Mouse (Mus musculus) monocyte, adult 2 months (primary cell): ENCODE results near the gene 4930579F01Rik.
A peak's percentile ranks its signal among the peaks of the same experiment; 100 is the strongest.

ENCODE experiments used
- DNase-seq, 2 experiments: peaks; one replicate each; pipeline ENCODE4 v3.0.0; 2022; ENCODE audit warnings: low spot score in 2 of 2, low read depth in 1 of 2

The 4930579F01Rik gene

DNA sequence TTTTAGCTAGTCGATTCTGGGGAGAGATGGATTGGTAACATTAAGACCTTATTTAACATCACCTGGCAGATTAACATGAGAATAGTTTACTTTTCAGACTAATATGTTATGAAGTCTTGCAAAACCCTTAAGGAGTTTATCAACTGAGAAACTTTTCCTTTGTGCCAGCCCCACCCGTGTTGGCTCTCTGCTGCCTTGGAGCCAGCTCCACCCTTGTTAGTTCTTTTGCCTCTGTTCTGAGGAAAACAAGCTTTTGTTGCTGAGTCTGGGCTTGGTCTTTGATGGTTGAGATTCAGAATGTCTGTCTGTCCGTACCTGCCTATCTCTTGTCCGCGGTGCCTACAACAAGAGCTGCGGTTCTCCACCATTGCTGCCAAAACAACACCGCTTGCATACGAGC lies 22.5 kb upstream of the 4930579F01Rik start:
- DNase-seq = no peak

DNA sequence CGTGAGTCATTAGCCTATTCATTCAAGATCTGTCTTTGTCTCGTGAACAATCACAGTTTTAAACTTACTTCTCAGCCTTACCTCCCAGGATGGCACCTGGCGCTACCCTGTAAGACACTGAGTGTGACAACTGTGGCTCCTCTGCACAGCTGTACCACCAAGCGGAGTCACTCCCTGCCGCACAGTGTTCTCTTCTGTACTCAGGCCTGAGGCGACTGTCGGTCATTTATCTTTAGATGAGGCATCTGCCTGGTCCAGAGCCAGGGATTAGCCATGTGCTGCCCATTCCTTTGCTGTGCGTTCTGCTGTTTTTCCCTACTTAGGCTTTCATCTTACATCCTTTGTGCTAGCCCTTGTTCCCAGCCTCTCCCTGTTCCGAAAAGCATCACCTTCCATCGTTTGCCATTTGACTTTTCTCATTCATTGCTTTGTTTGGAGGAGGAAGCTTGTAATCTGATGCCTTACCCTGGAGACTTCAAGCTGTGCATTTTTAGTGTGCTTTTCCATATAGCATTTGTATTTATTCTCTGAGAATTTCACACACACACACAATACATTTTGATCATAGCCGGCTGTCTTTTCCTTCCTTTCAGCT lies 21.9 kb upstream of the 4930579F01Rik start:
- DNase-seq = no peak

GRCm38 (mm10) chr3:138212431-138212951 lies 18.9 kb upstream of the 4930579F01Rik start:
- no peak for DNase-seq

GRCm38 (mm10) chr3:138210432-138211075 lies 16.9 kb upstream of the 4930579F01Rik start:
- DNase-seq = no peak

GRCm38 (mm10) chr3:138208821-138209220 lies 15.2 kb upstream of the 4930579F01Rik start:
- DNase-seq = no peak

DNA sequence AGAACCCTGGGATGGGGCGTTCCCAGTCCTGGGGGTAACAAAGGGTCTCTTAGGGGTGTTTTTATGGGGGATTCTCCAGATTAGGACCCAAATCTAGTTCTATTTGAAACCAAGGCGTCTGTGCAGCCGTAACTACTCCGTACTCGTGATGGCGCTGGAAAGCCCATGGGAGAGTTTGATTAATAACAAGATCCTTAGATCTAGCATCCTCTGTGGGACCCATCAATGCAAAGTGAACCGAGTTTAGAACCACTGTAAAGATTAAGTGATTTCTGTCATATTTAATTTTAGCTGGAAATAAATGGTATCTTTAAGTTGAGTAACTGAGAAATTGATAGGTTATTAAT lies 5.1 kb upstream of the 4930579F01Rik start:
- DNase-seq = no peak

GRCm38 (mm10) chr3:138197973-138198721 lies 4.5 kb upstream of the 4930579F01Rik start:
- peak; percentile 23 to 54 for DNase-seq

DNA sequence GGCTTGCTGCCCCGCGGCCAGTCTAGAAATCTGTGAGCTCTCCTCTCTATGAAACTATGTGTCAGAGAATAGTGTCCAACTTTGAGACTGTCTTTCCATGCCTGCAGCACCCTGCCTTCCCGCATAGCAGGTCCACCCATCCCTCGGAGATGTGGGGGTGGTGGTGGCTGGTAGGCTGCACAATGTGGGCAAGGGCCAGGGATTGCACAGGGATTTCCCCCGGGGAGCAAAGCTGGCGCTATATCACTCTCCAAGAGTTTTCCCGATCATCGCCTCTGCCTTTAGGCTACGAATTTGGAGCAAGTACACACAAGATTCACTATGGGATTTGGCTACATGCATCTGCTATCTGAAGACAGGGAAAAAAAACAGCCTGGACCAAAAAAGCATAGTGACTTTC lies 3.9 kb upstream of the 4930579F01Rik start:
- no peak for DNase-seq

DNA sequence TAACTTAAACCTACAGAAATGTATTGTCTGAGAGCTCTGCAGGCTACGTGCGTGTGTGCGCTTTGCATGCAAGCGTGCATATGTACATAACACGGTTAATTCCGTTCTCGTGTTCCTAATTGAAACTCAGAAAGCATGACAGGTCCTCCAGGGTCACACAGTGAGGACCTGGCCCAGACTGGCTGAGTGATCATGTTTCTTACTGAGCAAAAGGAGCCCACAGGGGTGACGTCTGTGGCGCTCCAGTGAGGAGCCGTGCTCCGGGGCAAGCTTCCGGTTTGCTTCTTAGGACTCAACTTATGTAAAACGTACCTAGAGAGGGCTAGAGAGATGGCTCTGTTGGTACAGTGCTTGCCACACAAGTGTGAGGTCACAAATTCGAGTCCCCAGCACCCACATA lies 3.5 kb upstream of the 4930579F01Rik start:
- DNase-seq = no peak

DNA sequence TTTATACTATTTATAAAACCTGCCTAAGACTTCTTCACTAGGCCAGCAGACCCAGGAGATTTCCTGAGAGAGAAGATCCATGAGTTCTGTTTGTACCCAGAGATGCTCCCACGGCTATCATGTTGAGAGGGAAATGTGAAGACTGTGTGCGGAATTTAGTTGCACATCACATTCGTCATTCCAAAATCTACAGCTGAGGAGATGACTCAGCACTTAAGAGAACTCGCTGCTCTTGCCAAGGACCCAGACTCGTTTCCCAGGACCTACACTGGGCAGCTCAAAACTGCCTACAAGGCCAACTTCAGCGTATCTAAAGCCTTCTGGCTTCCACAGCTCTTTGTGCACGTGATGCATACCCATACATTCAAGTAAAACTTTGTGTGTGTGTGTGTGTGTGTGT lies 1.4 kb downstream of the 4930579F01Rik start:
- DNase-seq = no peak

DNA sequence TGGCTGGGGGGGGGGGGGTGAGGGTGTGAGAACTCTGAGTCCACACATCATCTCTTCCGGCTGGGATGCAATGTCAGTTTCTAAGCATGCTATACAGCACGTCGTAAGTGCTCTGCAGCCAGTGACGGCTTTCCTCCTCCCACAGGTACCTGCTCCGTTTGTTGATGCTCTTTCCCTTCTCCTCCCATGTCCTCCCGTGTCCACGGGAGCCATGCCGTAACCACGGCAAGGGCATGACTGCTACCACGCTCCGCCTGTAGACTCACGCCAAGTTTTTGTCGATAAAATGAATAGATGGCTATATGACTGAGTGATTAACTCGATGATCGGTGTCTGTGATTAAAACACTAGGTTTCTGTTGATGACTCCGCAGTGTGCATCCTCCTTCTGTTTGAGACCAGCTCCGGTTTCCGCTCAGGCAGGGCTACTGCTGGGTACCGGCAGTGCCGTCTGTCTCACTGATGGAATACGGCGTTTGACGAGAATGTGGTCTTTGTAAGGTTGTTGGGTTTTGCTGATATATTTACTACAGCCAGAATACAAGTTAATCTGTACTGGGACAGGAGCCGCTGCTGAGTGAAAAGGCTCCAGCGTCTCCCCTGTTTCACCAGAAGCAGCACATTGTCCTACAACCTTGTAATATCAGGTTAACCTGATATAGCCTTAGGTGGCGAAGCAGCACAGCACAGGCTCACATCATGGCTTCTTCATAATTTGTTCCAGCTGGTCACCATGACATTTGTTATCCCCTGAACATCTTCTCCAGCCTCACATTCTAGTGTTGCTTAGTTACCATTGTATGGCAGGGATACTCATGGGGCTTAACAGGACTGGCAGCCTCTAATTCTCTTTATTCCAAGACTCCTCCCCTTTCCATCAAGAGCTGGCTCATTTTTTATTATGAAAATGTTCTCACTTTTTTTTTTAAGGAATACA lies 7.4 kb downstream of the 4930579F01Rik start:
- no peak for DNase-seq

GRCm38 (mm10) chr3:138185290-138185689 lies 8.3 kb downstream of the 4930579F01Rik start:
- DNase-seq = no peak

DNA sequence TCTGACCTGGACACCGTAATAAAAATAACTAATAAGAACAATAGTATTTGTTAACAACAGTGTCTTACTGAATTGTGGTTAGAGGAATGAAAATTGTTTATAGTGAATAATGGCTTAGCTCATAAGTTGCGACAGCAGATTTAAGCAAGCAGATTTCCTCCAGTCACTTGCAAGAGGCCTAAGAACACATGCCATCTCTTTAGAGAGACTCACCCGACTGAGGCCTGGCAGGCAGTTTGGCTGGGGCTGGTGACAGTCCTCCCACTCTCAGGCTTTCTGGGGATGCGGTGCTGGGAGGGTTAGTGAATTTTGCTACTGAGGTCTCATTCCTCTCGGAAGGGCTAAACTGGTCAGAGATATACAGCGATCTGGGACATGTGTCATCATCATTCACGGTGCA lies 10.3 kb downstream of the 4930579F01Rik start:
- DNase-seq = no peak

GRCm38 (mm10) chr3:138182019-138182418 lies 11.6 kb downstream of the 4930579F01Rik start:
- no peak for DNase-seq

DNA sequence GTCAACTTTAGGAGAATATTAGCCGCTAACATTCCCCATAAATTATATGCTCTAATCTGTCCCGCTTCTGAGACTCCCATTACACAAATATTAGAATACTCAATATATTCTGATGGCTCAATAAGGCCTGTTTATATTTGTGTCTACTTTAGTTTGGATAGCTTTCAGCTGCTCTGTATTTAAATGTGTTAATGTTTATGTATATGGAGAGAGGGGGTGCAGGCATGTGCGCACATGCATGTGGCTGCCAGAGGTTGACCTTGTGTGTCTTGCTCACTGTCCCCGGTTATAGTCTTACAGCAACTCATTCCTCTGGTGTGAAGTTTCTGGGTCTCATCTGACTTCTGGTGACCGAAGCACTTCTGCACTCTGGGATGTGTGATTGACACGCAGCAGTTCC lies 18.1 kb downstream of the 4930579F01Rik start:
- no peak for DNase-seq

- no peak for DNase-seq
Observed at GRCm38 (mm10) chr3:138173291-138173690, 20.3 kb downstream of the 4930579F01Rik start.

DNA sequence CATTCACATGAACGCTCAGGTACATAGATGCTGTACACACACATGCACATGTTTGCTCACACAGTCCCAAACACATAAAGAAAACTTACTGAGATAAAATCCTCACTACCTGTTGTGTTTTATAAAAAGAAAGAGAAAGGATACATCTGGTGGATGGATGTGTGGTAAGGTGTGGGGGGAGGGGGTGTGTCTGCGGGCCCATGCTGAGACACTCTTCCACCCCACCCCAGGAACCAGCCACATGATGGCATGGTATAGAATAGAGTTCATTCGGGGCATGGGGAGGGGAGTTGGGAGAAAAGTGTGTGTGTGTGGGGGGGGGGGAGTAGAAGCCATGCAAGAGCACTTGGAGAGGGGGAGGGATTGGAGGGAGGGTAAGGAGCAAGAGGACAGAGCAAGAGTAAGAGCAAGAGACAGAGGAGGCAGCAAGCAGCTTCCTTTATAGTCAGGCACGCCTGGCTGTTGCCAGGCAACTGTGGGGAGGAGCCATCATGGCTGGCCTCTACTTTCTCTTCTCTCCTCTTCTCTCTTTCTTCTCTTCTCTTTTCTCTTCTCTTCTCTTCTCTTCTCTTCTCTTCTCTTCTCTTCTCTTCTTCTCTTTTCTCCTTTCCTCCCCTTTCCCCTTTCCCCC lies 31.0 kb downstream of the 4930579F01Rik start:
- no peak for DNase-seq

GRCm38 (mm10) chr3:138161623-138162022 lies 32.0 kb downstream of the 4930579F01Rik start:
- DNase-seq = no peak

GRCm38 (mm10) chr3:138156651-138157050 lies 37.0 kb downstream of the 4930579F01Rik start:
- DNase-seq = no peak

- DNase-seq = no peak
Observed at GRCm38 (mm10) chr3:138155062-138155461, 38.6 kb downstream of the 4930579F01Rik start.

DNA sequence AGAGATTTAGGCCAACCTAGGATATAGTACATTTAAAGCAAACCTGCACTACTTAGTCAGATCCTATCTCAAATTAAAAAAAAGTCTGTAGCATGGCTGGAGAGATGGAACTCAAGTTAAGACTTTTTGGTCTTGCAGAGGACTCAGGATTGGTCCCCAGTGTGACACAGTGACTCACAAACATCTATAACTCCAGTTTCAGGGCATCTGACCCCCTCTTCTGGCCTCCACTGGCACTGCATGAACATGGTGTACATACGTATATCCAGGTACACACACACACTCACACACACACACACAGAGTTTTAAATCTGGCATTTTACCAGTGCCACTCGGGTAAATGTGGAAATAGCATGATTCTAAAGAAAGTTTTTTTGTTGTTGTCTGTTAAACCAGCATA lies 44.8 kb downstream of the 4930579F01Rik start:
- DNase-seq = no peak
